Mouse (Mus musculus) frontal cortex, postnatal 25 days (tissue): Measurements from ENCODE around the gene Dgcr2.

Experiments
- DNase-seq, 2 experiments: peaks; one replicate each; pipeline ENCODE4 v3.0.0; 2022; ENCODE audit warnings: low spot score in 2 of 2

Gene Dgcr2

DNA sequence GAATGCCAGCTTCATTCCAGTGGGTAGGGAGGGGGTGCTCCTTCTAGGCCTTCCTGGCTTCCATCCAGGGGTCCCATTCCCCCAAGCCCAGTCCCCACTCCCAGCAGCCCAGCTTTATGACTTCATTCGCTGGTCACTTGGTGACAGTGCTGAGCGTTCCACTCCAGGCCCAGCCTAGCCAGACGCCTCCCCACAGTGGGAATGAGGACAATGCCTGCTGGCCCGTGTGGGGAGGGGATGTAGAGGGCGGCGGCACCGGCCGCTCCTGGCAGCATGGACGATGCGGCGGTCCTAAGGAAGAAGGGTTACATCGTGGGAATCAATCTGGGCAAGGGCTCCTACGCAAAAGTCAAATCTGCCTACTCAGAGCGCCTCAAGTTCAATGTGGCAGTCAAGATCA, at the start of gene Dgcr2, which contains the start of gene Tssk2:
Gene Dgcr2 (minus strand): TSS at position 101 of the 400 bp plus-strand sequence.
Gene Tssk2 (plus strand): TSS at position 176 of the 400 bp plus-strand sequence.
- no peak for DNase-seq

GRCm38 (mm10) chr16:17945081-17945831, 46.9 kb upstream of the Dgcr2 start:
- no peak for DNase-seq

DNA sequence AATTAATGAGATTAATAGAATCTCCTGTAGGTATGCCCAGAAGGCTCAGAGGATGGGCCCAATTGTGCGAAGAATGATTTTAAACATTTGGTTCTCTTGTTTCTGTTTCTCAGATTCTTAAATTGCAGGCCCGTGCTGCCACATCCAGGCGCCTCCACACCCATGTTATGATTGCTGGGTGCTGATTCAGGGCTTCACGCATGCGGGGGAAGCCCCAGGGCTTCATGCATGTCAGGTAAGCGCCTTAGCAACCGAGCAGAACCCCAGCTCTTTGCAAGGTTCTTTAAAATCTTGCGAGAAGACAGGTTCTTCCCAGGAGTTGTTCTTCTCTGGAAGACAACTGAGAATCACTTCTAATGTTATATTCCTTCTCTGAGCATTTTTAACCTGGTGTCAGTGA, 45.1 kb upstream of the Dgcr2 start:
- DNase-seq, result no peak

DNA sequence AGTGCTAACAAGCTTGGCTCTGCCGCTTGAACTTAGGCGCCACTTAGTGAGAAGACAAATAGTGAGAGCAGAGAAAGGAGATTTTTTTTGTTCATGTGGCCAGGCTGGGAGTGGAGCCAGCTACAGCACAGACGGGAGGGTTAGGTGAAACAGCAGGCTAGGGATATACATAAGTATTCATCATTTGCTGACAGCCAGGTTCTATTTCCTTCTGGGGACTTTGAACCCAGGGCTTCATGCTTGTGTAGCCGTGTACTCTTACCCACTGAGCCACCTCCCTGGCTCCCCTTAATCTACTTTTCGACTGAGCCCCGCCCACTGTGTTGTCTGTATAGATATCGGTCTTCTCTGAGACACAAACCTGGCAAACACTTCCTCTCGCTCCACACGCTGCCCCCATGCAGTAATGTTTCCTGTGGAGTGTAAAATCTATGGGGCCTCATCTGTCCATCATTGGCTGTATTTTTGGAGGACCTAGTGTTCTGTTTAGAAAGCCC, 40.9 kb upstream of the Dgcr2 start:
- DNase-seq, result no peak

- DNase-seq, result no peak
These were observed 40.5 kb upstream of the Dgcr2 start for GRCm38 (mm10) chr16:17938821-17939220.

DNA sequence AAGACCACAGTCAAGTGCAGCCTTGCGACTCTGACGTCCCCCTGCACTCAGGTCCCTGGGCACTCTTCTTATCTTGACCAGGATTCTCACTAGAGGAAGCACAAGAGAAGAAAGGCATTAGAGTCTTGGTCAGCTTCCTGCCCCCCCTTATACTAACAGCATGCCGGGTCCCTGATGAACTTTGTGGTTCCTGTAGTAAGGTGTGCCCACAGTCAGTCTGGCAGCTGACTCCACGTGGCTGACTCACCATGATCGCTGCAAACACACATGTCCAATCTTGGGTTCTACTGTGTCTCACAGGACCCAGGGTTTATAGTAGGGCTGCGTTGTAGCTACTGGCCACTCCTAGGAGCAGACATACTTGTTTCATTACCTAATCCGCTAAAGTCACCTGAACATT, 39.8 kb upstream of the Dgcr2 start:
- DNase-seq, result no peak

- DNase-seq, result no peak
These were observed 38.4 kb upstream of the Dgcr2 start for GRCm38 (mm10) chr16:17936776-17937175.

- DNase-seq, result no peak
These were observed 36.1 kb upstream of the Dgcr2 start for GRCm38 (mm10) chr16:17934445-17934910.

DNA sequence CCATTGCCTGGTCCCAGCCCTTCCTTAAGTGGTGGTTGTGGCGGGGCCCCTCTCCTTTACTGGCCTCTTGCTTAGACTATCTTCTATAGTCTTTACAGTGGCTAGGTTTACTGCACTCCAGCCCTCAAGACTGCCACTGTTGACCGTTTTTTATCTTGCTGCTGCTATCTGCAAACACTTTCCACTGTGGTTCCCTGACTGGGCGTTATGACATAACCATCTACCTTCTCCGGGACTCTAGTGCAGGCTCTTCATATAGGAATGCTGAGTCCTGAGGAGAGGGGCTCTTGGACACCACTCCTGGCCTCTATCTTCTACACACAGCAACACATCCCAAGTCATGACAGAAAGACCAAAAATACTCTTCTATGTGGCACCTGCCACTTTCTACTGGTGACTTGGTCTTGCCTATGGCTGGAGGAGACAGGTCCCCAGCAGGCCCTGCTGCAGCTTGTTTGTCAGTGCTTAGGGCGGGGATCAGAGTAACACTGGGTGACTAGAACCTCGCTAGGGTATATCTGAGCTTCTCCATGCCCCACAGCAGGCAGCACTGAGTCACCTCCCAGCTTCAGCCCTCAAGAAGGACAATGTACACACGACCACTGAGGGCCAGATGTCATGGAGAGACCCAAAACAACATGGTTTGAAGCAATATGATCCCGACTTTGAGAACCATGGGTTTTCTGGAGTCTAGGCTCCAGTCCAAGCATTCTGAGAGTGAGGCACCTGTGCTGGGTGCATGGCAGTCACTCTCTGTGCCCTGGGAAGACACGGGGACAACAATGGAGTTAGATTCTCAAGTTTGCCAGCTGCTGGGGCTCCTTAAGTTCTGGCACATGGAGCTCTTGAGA, 35.5 kb upstream of the Dgcr2 start:
- DNase-seq, result no peak

DNA sequence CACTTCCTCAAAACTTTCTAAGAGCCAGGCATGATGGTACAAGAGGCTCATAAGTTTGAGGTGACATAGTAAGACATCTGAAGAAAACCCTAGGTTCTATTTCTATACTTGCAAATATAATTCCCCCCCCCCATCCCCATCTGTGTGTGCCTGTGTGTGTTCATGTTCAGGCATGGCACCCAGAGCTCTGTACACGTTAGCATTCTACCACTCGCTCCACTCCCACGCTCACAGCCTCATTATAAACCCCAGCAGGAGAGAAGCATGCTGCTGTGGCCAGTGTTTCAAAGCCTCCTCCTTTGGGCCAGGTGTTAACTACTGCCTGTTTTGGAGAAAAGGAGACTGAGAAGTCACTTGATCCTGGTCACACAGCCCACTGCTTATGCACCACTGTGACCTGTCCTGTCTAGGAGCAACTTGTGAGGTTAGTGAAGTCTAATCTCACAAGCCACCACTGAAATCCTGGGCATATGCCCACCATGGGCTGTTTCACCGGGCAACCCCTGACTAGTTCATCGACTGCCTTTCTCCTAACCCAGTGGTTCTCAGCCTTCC, 33.6 kb upstream of the Dgcr2 start:
- no peak for DNase-seq

GRCm38 (mm10) chr16:17929631-17930030, 31.3 kb upstream of the Dgcr2 start:
- no peak for DNase-seq

DNA sequence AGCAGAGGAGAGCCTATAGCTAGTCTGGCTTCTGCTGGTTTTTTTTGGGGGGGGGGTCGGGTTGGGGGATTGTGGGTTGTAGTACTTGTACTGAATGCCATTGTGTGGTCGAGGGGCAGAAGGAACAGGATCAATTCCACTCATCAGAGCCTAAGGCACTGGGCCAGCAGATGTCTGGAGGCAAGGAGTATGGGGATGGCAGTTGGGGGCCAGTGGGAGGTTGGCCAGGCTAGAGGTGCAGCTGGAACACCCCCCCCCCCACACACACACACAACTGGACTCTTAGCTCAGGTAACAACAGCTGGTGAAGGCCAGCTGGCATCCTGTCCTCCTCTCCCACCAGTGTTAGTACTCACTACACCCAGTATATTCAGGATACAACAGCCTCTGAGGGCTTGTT, 30.8 kb upstream of the Dgcr2 start:
- no peak for DNase-seq

- peak in 1 of 2 experiments; percentile 25 for DNase-seq
These were observed 30.3 kb upstream of the Dgcr2 start for GRCm38 (mm10) chr16:17928627-17929104.

GRCm38 (mm10) chr16:17928087-17928580, 29.8 kb upstream of the Dgcr2 start, which contains the start of gene Slc25a1:
TSS of gene Slc25a1 (minus strand) at chr16:17928219.
- peak; percentile 72 to 76 for DNase-seq

- no peak for DNase-seq
These were observed 29.2 kb upstream of the Dgcr2 start for GRCm38 (mm10) chr16:17927351-17928082.

GRCm38 (mm10) chr16:17922163-17922538, 23.8 kb upstream of the Dgcr2 start:
- DNase-seq, result no peak

DNA sequence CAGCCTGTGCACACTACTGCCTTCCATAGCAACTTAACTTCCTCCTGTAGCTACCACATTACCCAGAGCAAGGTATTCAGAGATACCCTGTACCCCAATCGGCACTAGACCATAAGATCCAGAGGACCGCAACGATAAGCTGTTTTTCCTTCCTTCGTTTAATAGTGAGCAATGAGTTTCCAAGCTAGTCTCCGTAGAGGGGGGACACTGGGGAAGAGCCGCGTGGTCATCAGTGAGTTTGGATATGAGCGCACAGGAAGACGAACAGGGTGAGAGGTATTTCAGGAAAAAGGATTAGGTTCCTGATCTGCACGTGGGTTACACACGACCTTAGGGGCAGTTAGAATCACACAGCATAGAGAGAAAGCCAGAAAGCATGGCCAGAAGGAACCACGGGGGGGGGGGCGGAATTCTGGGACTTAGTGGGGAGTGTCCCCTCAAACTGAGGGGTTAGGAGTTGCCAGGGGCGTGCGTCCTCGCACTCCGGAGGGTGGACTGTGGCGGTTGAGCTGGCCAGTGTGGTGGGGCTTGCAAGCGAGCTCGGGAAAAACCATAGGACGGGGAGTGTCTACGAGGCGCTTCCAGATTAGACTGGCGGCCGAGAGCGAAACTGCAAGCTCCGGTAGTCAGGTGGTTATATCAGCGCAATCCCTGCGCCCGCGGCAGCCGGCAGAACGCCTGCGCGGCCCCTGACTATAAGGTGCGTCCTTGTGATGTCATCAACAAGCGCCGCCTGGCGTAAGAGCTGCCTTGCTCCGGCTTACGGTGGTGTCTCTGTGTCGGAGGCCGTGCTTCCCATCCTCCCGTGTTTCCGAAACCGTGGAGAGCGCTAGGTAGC, 23.2 kb upstream of the Dgcr2 start:
- DNase-seq, result peak; percentile 90 to 95

GRCm38 (mm10) chr16:17920586-17920985, 22.2 kb upstream of the Dgcr2 start:
- no peak for DNase-seq

DNA sequence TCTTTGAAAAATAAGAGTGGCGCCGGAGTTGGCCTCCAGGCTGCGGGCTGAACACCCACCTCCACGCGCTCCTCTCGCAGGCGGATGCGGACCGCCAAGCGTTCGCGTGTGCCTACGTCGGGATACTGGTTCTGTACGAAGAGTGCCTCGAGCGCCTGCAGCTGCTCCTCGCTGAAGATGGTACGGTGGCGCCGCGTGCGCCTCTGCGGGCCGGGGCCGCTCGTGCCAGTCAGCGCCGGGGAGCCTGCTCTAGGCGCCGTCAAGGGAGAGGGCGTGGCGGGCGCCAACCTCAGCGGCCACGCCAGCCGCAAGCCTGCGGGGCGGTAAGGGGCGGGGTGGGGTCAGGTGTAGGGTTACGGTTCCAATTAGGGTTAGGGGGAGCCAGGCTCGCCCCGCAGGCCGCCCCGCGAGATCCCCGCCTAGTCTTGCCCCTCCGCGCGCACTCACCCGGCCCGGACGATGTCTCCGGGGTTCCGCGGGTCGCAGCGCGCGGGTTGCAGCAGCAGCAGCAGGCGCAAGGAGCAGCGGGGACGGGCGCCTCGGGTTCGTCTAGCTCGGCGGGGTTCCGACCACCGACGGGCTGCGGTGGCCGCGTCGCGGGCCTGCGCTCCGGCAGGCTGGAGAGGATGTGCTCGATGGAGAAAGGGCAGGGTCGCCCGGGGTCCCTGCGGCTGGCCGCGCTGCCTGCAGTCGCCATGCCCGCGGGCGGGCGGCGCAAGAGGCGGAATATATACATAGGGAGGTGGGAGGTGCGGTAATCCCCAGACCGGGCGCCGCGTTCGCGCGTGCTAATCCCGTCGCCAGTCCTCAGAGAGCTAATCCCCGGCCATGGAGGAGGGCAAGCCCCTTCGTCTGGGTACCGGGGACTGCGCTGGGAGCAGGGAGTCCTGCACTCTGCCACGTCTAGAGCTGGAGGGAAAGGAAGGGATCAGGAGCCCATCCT, 16.2 kb upstream of the Dgcr2 start, which contains the start of gene Gsc2:
Gene Gsc2 (minus strand): TSS at position 753 of the 943 bp plus-strand sequence.
- no peak for DNase-seq
